Comparison of ENCODE assay signal across 10 mouse cellular contexts in the genomic region with DNA sequence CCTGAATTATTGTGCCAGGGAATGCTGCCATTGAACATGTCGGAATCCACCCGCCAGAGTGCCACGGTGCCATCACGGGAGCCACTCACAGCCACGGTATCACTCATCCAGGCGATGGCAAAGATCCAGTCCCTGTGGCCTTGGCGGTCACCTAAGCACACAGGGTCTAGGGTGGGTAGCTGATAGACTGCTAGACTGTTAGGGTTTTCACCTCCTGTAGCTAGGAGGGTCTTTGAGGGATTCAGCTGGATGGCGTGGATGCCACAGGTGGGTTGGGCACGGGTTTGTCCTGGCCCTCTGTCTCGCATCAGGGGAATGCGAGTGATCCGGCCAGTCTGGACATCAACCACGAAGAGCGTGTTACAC. TPM values are rescaled to one million over a fixed set of nuclear protein-coding genes. Genes with fewer than 3 reads are reported as not detected.
A peak's percentile ranks its signal among the peaks of the same experiment; 100 is the strongest.
DNase-seq lines count a peak whose midpoint lies in the region; ATAC-seq lines count a peak whose summit lies in the region.
"Had no signal": no experiment of that assay in that cellular context is flagged by ENCODE, and none has a peak within 500 bp of the region (broad histone marks: within the 10 kb centered on the region; RNA-seq: fewer than 3 reads in every experiment).

No protein-coding gene starts in this region.

- ATAC-seq in kidney, embryonic 15.5 days (replicated peaks; ENCODE audit: low FRiP score): no peak
- no peak for ATAC-seq in embryonic facial prominence, embryonic 14.5 days (ENCODE audit: low read depth)
- ATAC-seq in intestine, embryonic 15.5 days: no peak; the same call in 1 of the 2 replicates
- 0 out of 2 replicates have a peak, but pooled peaks have one; percentile 23 for ATAC-seq in neural tube, embryonic 11.5 days (ENCODE audit: insufficient read depth, low FRiP score, low TSS enrichment)

- no peaks in the 10 kb centered on the region for H3K4me1 ChIP-seq in kidney, embryonic 15.5 days
- H3K4me1 ChIP-seq in embryonic facial prominence, embryonic 14.5 days (ENCODE audit: control insufficient read depth, insufficient read depth, low read length): no peaks in the 10 kb centered on the region
- H3K4me1 ChIP-seq in intestine, embryonic 15.5 days (replicated peaks): no peaks in the 10 kb centered on the region
- no peaks in the 10 kb centered on the region for H3K4me1 ChIP-seq in neural tube, embryonic 11.5 days (ENCODE audit: control insufficient read depth, insufficient read depth, low read length)

- no peak overlapping the region for H3K9ac ChIP-seq in kidney, embryonic 15.5 days
- peak overlapping the region; percentile 72 for H3K9ac ChIP-seq in embryonic facial prominence, embryonic 14.5 days (ENCODE audit: low read depth, low read length)
- 0 out of 2 replicates have a peak overlapping the region, but pooled peaks have one; percentile 40 for H3K9ac ChIP-seq in intestine, embryonic 15.5 days
- peak overlapping the region; percentile 41; the same call in 1 of the 2 replicates for H3K9ac ChIP-seq in neural tube, embryonic 11.5 days (ENCODE audit: low read length)

- H3K4me3 ChIP-seq in kidney, embryonic 15.5 days (replicated peaks): peak overlapping the region; percentile 50
- H3K4me3 ChIP-seq in embryonic facial prominence, embryonic 14.5 days (ENCODE audit: low read depth, low read length): peak overlapping the region; percentile 50
- H3K4me3 ChIP-seq in intestine, embryonic 15.5 days (replicated peaks): peak overlapping the region; percentile 48
- H3K4me3 ChIP-seq in neural tube, embryonic 11.5 days (ENCODE audit: low read depth, low read length): peak overlapping the region; percentile 38

- H3K27me3 ChIP-seq in kidney, embryonic 15.5 days: no peaks in the 10 kb centered on the region
- no peaks in the 10 kb centered on the region for H3K27me3 ChIP-seq in embryonic facial prominence, embryonic 14.5 days (replicated peaks; ENCODE audit: control insufficient read depth, insufficient read depth, low read length)
- no peaks in the 10 kb centered on the region for H3K27me3 ChIP-seq in intestine, embryonic 15.5 days (replicated peaks)
- no peaks in the 10 kb centered on the region for H3K27me3 ChIP-seq in neural tube, embryonic 11.5 days (ENCODE audit: control insufficient read depth, insufficient read depth, low read length)

- 73% methylated on average over 14 of the region's 14 CpGs for WGBS in kidney, embryonic 15.5 days
- 80% methylated on average over 11 of the region's 14 CpGs for WGBS in embryonic facial prominence, embryonic 14.5 days
- 64% methylated on average over 14 of the region's 14 CpGs for whole genome bisulfite sequencing in intestine, embryonic 15.5 days
- WGBS in neural tube, embryonic 11.5 days: 71% methylated on average over 13 of the region's 14 CpGs

- intact Hi-C loops in left cerebral cortex, postnatal 36 days (cut with DNase I): no loop called here

- H3K36me3 ChIP-seq in kidney, embryonic 15.5 days: no peaks in the 10 kb centered on the region
- H3K36me3 ChIP-seq in embryonic facial prominence, embryonic 14.5 days (ENCODE audit: control insufficient read depth, insufficient read depth, low read length): no peaks in the 10 kb centered on the region
- no peaks in the 10 kb centered on the region for H3K36me3 ChIP-seq in intestine, embryonic 15.5 days
- H3K36me3 ChIP-seq in neural tube, embryonic 11.5 days (ENCODE audit: control insufficient read depth, insufficient read depth, low read length): no peaks in the 10 kb centered on the region

- H3K9me3 ChIP-seq in kidney, embryonic 15.5 days (replicated peaks): no peaks in the 10 kb centered on the region
- no peaks in the 10 kb centered on the region for H3K9me3 ChIP-seq in embryonic facial prominence, embryonic 14.5 days (ENCODE audit: control insufficient read depth, low read length)
- no peaks in the 10 kb centered on the region for H3K9me3 ChIP-seq in intestine, embryonic 15.5 days
- no peaks in the 10 kb centered on the region for H3K9me3 ChIP-seq in neural tube, embryonic 11.5 days (ENCODE audit: control insufficient read depth, low read length)

- DNase-seq in kidney, adult 9 months: no peak
- no peak for DNase-seq in embryonic facial prominence, embryonic 14.5 days (ENCODE audit: low spot score)
- no peak for DNase-seq in neural tube, embryonic 11.5 days (ENCODE audit: low spot score)
- DNase-seq in cerebellum, postnatal 4 days (ENCODE audit: low spot score in 2 of 2): no peak
- no peak for DNase-seq in urinary bladder, postnatal 10 days (ENCODE audit: low spot score)
- DNase-seq in left cerebral cortex, postnatal 36 days (ENCODE audit: low spot score in 2 of 2): no peak
- DNase-seq: kidney, adult 11 months had no signal

- H3K4me2 ChIP-seq in kidney, embryonic 15.5 days: peak overlapping the region; percentile 79
- peak overlapping the region; percentile 61 for H3K4me2 ChIP-seq in embryonic facial prominence, embryonic 14.5 days (ENCODE audit: low read depth, low read length)
- H3K4me2 ChIP-seq in intestine, embryonic 15.5 days (replicated peaks): peak overlapping the region; percentile 73
- H3K4me2 ChIP-seq in neural tube, embryonic 11.5 days (ENCODE audit: low read depth): peak overlapping the region; percentile 70

- no peak overlapping the region for H3K27ac ChIP-seq in kidney, embryonic 15.5 days
- H3K27ac ChIP-seq in embryonic facial prominence, embryonic 14.5 days (replicated peaks; ENCODE audit: low read depth, low read length): no peak overlapping the region
- H3K27ac ChIP-seq in intestine, embryonic 15.5 days: no peak overlapping the region
- H3K27ac ChIP-seq in neural tube, embryonic 11.5 days (ENCODE audit: low read depth, low read length): no peak overlapping the region

RNA-seq across cellular contexts. Expression of a gene that starts 0.9 kb away (rescaled TPM):
- 1.4 and 1.8 TPM in 2 replicates for polyA plus RNA-seq in kidney, embryonic 15.5 days (2015; fragmentation: Nextera tagmentation; extraction: Ambion mirVana)
- polyA plus RNA-seq in embryonic facial prominence, embryonic 14.5 days (2014; fragmentation: Nextera tagmentation; extraction: Ambion mirVana): 1.4 and 2.3 TPM in 2 replicates
- 1.6 and 1.9 TPM in 2 replicates for polyA plus RNA-seq in intestine, embryonic 15.5 days (2015; fragmentation: Nextera tagmentation; extraction: Ambion mirVana)
- 0.95 and 1.1 TPM in 2 replicates for polyA plus RNA-seq in neural tube, embryonic 11.5 days (2014; fragmentation: Nextera tagmentation; extraction: Ambion mirVana)
- 1 to 10 TPM; 1.6 to 1.7 TPM for total RNA-seq in left cerebral cortex, postnatal 36 days (2021)
- total RNA-seq: MEL had no signal
